Mouse (Mus musculus): ENCODE measurements around the gene Map3k9. TPM values are rescaled to one million over a fixed set of nuclear protein-coding genes. Genes with fewer than 3 reads are reported as not detected.

Gene Map3k9
- total and polyA plus RNA-seq, 2 experiments: 0.07 to 0.09 TPM

DNA sequence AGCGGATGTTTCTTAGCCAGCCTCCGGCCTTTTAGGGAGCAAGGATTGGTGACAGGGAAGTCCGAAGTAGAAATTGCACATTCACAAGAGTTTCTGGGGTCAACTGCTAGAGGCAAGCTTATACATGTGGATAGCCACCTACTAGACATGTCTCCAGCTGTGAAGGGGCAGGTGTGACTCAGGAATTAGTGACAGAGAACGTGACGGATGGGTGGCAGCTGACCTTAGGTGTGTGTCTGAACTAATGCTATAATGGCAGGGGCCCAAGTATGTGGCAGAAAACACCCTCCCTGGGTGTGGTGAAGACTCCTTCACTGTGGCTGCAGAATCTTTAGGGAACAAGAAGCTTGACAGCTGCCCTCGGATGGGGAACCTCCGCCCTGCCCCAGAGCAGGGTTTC lies 57.6 kb downstream of the Map3k9 start:
- TF ChIP-seq CTCF (IDR thresholded peaks at IDR 0.05; ENCODE audit: low read depth, low read length) (no peak), POLR2A (IDR thresholded peaks at IDR 0.05; ENCODE audit: extremely low read depth, insufficient read depth, low read length) (no peak)
- no peaks in the 10 kb centered on the region for H3K27me3 ChIP-seq (ENCODE audit: control insufficient read depth, insufficient read depth, low read length)
- WGBS: 79% methylated on average over 7 of the region's 7 CpGs
- no peak overlapping the region for H3K4me3 ChIP-seq (ENCODE audit: insufficient read depth, low read depth, low read length)
- H3K36me3 ChIP-seq (ENCODE audit: control insufficient read depth, insufficient read depth, low read length): no peaks in the 10 kb centered on the region
- H3K27ac ChIP-seq (replicated peaks; ENCODE audit: insufficient read depth, low read depth, low read length): no peak overlapping the region
- no peaks in the 10 kb centered on the region for H3K4me1 ChIP-seq (ENCODE audit: control insufficient read depth, insufficient read depth, low read length)
- no peak for DNase-seq (ENCODE audit: extremely low read depth, low read depth, low spot score)
- H3K79me2 ChIP-seq (ENCODE audit: control insufficient read depth, insufficient read depth, low read length): no peaks in the 10 kb centered on the region
- H3K9ac ChIP-seq (ENCODE audit: low read depth, low read length): no peak overlapping the region

DNA sequence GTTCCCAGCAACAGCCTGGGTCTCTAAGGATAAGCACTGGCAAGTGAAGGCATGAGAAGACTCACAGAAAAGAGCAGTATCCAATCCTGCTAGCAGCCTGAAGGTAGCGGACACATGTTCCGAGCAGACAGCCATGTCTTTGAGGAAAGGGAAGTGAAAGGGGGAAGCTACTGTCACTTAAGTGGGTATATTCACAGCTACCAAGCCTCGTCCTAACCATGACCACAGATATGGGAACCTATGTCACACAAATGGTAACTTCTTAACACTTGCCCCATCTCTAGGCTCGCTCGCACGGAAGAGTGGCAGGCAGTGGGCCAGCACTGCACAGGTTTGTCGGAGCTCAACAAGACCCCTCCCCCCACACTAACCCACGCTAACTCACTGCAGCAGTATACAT lies 61.3 kb downstream of the Map3k9 start:
- Histone ChIP-seq H3K27me3 (ENCODE audit: control insufficient read depth, insufficient read depth, low read length) (no peaks in the 10 kb centered on the region), H3K4me3 (ENCODE audit: insufficient read depth, low read depth, low read length) (no peak overlapping the region), H3K9ac (ENCODE audit: low read depth, low read length) (no peak overlapping the region), H3K79me2 (ENCODE audit: control insufficient read depth, insufficient read depth, low read length) (no peaks in the 10 kb centered on the region), H3K4me1 (ENCODE audit: control insufficient read depth, insufficient read depth, low read length) (no peaks in the 10 kb centered on the region), H3K27ac (replicated peaks; ENCODE audit: insufficient read depth, low read depth, low read length) (no peak overlapping the region), H3K36me3 (ENCODE audit: control insufficient read depth, insufficient read depth, low read length) (no peaks in the 10 kb centered on the region)
- DNase-seq (ENCODE audit: extremely low read depth, low read depth, low spot score): peak; percentile 30
- WGBS: 82% methylated on average over 8 of the region's 8 CpGs
- TF ChIP-seq POLR2A (IDR thresholded peaks at IDR 0.05; ENCODE audit: extremely low read depth, insufficient read depth, low read length) (no peak), CTCF (IDR thresholded peaks at IDR 0.05; ENCODE audit: low read depth, low read length) (no peak)

DNA sequence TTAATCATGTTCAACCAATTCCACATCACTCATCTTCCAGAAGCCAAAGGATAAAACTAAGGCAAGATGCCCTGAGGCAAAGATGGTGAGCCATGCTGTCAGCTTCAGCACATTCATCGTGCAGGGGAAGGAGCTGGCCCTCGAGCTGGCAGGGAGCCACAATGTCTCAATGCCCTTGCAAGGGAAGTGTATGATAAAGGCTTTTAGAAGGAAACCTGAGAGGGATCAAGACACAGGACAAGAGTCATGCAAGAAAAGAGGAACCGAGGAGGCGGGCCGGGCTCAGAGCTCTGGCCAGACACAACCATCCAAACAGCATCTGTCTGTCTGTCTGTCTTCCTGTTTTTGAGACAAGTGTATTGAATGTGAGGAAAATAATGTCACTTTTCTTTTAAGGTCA lies 61.8 kb downstream of the Map3k9 start:
- H3K27ac ChIP-seq (replicated peaks; ENCODE audit: insufficient read depth, low read depth, low read length): no peak overlapping the region
- H3K36me3 ChIP-seq (ENCODE audit: control insufficient read depth, insufficient read depth, low read length): no peaks in the 10 kb centered on the region
- peak; percentile 4 for DNase-seq (ENCODE audit: extremely low read depth, low read depth, low spot score)
- 57% methylated on average over 5 of the region's 5 CpGs for WGBS
- no peaks in the 10 kb centered on the region for H3K4me1 ChIP-seq (ENCODE audit: control insufficient read depth, insufficient read depth, low read length)
- no peak overlapping the region for H3K4me3 ChIP-seq (ENCODE audit: insufficient read depth, low read depth, low read length)
- no peak overlapping the region for H3K9ac ChIP-seq (ENCODE audit: low read depth, low read length)
- no peaks in the 10 kb centered on the region for H3K79me2 ChIP-seq (ENCODE audit: control insufficient read depth, insufficient read depth, low read length)
- TF ChIP-seq POLR2A (IDR thresholded peaks at IDR 0.05; ENCODE audit: extremely low read depth, insufficient read depth, low read length): no peak
- TF ChIP-seq CTCF (IDR thresholded peaks at IDR 0.05; ENCODE audit: low read depth, low read length): no peak
- no peaks in the 10 kb centered on the region for H3K27me3 ChIP-seq (ENCODE audit: control insufficient read depth, insufficient read depth, low read length)

DNA sequence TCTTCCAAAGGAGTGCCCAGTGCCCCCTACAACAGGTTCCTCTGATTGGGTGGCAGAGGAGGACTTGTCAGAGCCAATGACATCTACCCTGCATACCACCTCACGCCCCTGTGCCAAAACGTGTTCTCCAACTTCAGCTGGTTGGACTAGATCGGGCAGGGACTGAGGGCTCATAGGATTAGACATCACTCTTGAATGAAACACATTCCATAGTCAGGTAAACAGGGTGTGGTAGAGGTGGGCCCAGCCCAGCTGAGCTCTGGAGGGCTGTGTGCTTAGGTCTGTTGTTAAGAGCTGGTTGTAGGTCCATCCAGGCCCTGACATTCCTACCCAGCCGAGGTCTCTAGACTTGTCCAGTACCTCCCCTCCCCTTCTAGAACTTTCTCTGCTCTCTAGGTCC lies 68.4 kb downstream of the Map3k9 start:
- no peak for TF ChIP-seq POLR2A (IDR thresholded peaks at IDR 0.05; ENCODE audit: extremely low read depth, insufficient read depth, low read length)
- no peak for TF ChIP-seq CTCF (IDR thresholded peaks at IDR 0.05; ENCODE audit: low read depth, low read length)
- H3K36me3 ChIP-seq (ENCODE audit: control insufficient read depth, insufficient read depth, low read length): no peaks in the 10 kb centered on the region
- 85% methylated on average over 4 of the region's 4 CpGs for WGBS
- no peaks in the 10 kb centered on the region for H3K79me2 ChIP-seq (ENCODE audit: control insufficient read depth, insufficient read depth, low read length)
- H3K4me3 ChIP-seq (ENCODE audit: insufficient read depth, low read depth, low read length): no peak overlapping the region
- DNase-seq (ENCODE audit: extremely low read depth, low read depth, low spot score): no peak
- no peaks in the 10 kb centered on the region for H3K4me1 ChIP-seq (ENCODE audit: control insufficient read depth, insufficient read depth, low read length)
- no peaks in the 10 kb centered on the region for H3K27me3 ChIP-seq (ENCODE audit: control insufficient read depth, insufficient read depth, low read length)
- H3K9ac ChIP-seq (ENCODE audit: low read depth, low read length): no peak overlapping the region
- H3K27ac ChIP-seq (replicated peaks; ENCODE audit: insufficient read depth, low read depth, low read length): no peak overlapping the region

DNA sequence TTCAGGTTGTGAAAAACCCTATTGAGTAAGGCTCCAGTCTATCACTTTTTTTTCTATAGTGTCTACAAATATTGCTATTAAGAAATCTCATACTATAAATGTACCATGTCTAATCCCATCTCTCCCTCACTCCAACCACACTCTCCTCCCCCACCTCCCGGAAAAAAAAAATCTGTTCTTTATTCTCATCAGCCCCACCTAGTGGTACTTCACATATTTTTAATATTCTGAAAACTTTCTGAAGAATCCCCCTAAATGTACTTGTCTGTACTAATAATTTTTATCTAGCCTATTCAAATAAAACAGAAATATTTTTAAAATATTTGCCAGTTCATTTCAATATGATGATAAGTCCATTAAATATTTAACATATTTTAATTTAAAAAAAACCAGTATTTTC lies 78.1 kb downstream of the Map3k9 start:
- 0% methylated on average over 1 of the region's 1 CpGs for WGBS
- no peaks in the 10 kb centered on the region for H3K36me3 ChIP-seq (ENCODE audit: control insufficient read depth, insufficient read depth, low read length)
- no peak overlapping the region for H3K9ac ChIP-seq (ENCODE audit: low read depth, low read length)
- H3K27ac ChIP-seq (replicated peaks; ENCODE audit: insufficient read depth, low read depth, low read length): no peak overlapping the region
- H3K4me3 ChIP-seq (ENCODE audit: insufficient read depth, low read depth, low read length): no peak overlapping the region
- no peaks in the 10 kb centered on the region for H3K27me3 ChIP-seq (ENCODE audit: control insufficient read depth, insufficient read depth, low read length)
- H3K79me2 ChIP-seq (ENCODE audit: control insufficient read depth, insufficient read depth, low read length): no peaks in the 10 kb centered on the region
- DNase-seq (ENCODE audit: extremely low read depth, low read depth, low spot score): no peak
- no peak for TF ChIP-seq POLR2A (IDR thresholded peaks at IDR 0.05; ENCODE audit: extremely low read depth, insufficient read depth, low read length)
- no peak for TF ChIP-seq CTCF (IDR thresholded peaks at IDR 0.05; ENCODE audit: low read depth, low read length)
- H3K4me1 ChIP-seq (ENCODE audit: control insufficient read depth, insufficient read depth, low read length): no peaks in the 10 kb centered on the region

DNA sequence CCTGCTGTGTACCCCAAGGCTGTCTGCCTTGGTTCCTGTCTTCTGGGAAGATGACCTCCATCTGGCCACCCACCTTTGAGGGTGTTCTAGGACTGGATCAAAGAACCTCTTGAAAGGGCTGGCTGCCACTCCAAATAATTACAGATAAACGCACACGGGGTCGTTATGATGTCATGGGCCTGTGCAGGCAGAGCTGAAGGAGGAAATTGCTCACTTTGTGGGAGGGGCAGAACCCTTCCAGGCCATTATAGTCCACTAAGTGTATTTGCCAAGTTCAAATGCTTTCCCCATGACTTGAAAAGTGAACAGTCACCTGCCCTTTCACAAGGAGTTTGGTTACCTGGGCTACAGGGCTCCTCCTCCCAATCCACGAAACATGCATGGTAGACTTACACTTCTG lies 83.0 kb downstream of the Map3k9 start:
- no peak for DNase-seq (ENCODE audit: extremely low read depth, low read depth, low spot score)
- TF ChIP-seq CTCF (IDR thresholded peaks at IDR 0.05; ENCODE audit: low read depth, low read length): no peak
- TF ChIP-seq POLR2A (IDR thresholded peaks at IDR 0.05; ENCODE audit: extremely low read depth, insufficient read depth, low read length): no peak
- Histone ChIP-seq H3K36me3 (ENCODE audit: control insufficient read depth, insufficient read depth, low read length) (no peaks in the 10 kb centered on the region), H3K79me2 (ENCODE audit: control insufficient read depth, insufficient read depth, low read length) (no peaks in the 10 kb centered on the region), H3K4me1 (ENCODE audit: control insufficient read depth, insufficient read depth, low read length) (no peaks in the 10 kb centered on the region), H3K27ac (replicated peaks; ENCODE audit: insufficient read depth, low read depth, low read length) (no peak overlapping the region), H3K9ac (ENCODE audit: low read depth, low read length) (no peak overlapping the region), H3K4me3 (ENCODE audit: insufficient read depth, low read depth, low read length) (no peak overlapping the region), H3K27me3 (ENCODE audit: control insufficient read depth, insufficient read depth, low read length) (no peaks in the 10 kb centered on the region)
- WGBS: 63% methylated on average over 4 of the region's 4 CpGs
